Mouse (Mus musculus) brain, embryonic 14.5 days (tissue): Measurements from ENCODE around the gene Nrg4.

ENCODE experiments used
- CTCF ChIP-seq: fragments of 200-500 bp; IDR thresholded peaks from 2 replicates; pipeline ENCODE4 v1.5.1; 2012; ENCODE audit warnings: inconsistent platforms, mild to moderate bottlenecking, moderate library complexity, borderline replicate concordance; ENCODE audit not compliant: insufficient read depth, insufficient read length; ENCODE audit errors: extremely low read depth
- POLR2A ChIP-seq: fragments of 200-500 bp; IDR thresholded peaks from 2 replicates; pipeline ENCODE4 v1.6.1; 2012; ENCODE audit warnings: mild to moderate bottlenecking, inconsistent platforms, borderline replicate concordance; ENCODE audit not compliant: poor library complexity, insufficient read depth, insufficient read length, severe bottlenecking; ENCODE audit errors: extremely low read depth

DNA sequence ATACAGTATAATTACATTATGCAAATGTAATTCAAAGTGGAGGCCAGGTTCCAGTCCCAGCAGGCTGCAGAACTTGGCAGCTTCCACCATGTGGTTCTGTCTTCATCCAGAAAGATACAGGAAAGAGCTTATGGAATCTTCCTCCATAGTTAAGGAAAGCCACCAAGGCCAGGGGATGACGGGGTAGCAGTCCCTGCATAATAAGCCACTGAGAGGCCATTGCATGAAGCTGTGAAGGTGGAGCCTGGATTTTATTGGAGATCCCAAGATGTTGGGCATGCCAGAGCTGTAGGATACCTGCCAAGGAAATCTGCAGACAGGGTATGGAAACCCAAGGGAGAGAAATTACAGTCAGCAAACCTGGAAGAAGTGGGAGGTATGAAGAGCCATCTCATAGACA, 30.5 kb upstream of the Nrg4 start:
- no peak for TF ChIP-seq POLR2A
- TF ChIP-seq CTCF = no peak
